Mouse (Mus musculus) brain, embryonic 14.5 days (tissue): ENCODE data around the gene Tbc1d10b. TPM values are rescaled to one million over a fixed set of nuclear protein-coding genes. Genes with fewer than 3 reads are reported as not detected.

Experiments used
- DNase-seq: peaks from one replicate; pipeline ENCODE4 v3.0.0-alpha.2; 2011; ENCODE audit warnings: low read depth
- CTCF ChIP-seq: fragments of 200-500 bp; IDR thresholded peaks from 2 replicates; pipeline ENCODE4 v1.5.1; 2012; ENCODE audit warnings: inconsistent platforms, mild to moderate bottlenecking, moderate library complexity, borderline replicate concordance; ENCODE audit not compliant: insufficient read depth, insufficient read length; ENCODE audit errors: extremely low read depth
- POLR2A ChIP-seq: fragments of 200-500 bp; IDR thresholded peaks from 2 replicates; pipeline ENCODE4 v1.6.1; 2012; ENCODE audit warnings: mild to moderate bottlenecking, inconsistent platforms, borderline replicate concordance; ENCODE audit not compliant: poor library complexity, insufficient read depth, insufficient read length, severe bottlenecking; ENCODE audit errors: extremely low read depth
- polyA plus RNA-seq: library from polyadenylated mRNA; depleted of rRNA; stranded (reverse); fragments of >200 nt; gene quantifications from 2 replicates; pipeline ENCODE4 v1.2.3, GENCODE M21; 2012; rRNA removed

Gene Tbc1d10b
- polyA plus RNA-seq, 1 experiment: 66.1 TPM

DNA sequence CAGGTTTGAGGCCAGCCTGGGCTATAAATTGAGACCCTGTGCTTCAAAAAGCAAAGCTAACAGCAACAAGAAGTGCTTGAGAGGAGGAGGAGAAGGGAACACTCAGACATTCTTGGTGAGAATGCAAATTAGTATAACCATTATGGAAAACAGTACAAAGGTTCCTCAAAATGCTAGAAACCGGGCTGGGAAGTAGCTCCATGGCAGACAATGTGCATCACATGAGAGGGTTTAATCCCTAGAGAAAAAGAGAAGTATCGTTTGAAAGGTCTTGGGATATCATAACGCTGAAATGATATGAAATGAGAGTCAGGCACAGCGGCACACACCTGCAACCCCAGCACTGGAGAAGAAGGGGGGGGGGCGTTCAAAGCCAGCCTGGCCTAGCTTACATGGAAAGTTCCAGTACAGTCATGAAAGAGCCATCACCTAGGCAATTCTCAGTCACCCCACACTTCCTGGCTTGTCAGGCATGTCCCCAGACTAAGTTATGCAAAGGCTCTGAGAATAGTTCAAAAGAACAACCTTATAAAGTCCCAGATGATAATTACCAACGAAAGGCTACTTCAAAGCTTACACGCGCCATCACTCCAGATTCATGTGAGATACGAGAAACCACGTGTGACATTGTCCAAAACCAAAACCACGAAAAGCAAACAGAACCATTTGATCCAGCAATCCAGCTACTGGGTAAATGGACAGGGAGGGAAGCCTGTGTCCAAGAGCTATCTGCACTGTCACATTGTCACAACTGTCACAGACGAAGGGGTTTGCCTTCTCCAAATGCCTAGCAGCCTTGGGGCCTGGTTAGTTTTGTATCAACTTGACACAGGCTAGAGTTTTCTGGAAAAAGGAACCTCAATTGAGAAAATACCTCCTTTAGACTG lies 42.4 kb downstream of the Tbc1d10b start:
- DNase-seq: no peak
- TF ChIP-seq CTCF: no peak
- no peak for TF ChIP-seq POLR2A

DNA sequence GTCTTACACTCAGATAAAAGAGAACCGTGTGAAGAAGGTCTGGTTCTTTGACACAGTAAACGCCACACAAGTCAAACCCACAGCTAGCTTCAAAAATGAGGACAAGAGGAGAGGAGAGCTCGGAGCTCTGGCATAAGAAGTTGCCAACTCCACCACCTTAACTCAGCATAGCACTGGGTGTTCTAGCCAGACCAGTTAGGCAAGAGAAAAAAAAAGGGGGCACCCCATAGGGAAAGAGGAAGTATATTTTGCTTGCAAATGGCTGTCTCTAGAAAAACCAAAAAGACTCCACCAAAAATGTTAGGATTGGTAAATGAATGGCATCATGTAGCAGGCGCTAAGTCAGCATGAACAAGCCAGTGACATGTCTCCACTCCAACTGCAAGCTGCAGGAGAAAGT lies 44.3 kb downstream of the Tbc1d10b start:
- no peak for DNase-seq
- no peak for TF ChIP-seq CTCF
- no peak for TF ChIP-seq POLR2A

DNA sequence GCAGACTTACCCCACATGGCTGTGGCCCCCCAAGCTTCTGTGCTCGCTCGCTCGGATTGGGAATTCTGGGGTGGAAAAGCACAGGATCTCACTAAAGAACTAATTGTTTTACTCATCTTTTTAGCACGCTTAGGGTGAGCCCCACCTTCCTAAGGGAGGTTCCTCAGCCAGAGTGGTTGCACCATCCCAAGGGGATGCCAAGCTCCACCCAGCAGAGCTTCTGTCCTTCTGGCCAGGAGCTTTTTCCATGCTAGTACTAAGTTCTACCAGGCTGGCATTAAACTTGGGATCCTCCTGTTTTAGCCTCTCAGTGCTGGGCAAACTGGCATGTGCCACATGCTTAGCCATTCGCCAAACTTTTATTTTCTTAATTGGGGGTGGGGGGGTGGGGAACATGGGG lies 45.7 kb downstream of the Tbc1d10b start:
- no peak for TF ChIP-seq CTCF
- TF ChIP-seq POLR2A: no peak
- DNase-seq: no peak

DNA sequence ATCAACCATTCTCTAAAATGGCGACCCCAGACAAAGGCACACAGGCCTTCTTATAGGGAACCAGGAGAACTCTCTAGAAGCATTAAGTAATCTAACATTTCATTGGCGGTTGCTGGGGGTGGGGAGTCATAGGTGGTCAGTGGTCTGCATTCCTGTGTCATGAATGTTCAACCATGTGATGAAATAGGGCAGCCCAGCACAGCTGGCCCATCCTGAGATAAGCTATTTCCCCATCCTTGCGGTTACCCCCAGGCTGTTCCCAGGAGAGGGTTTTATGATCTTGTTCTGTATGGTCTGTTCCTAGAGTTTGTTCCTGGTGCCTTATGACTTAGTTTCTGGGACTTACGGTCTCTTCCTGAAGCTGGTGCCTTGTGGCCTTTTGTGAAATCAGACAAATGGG lies 50.7 kb downstream of the Tbc1d10b start:
- no peak for DNase-seq
- TF ChIP-seq CTCF (no peak), POLR2A (no peak)

DNA sequence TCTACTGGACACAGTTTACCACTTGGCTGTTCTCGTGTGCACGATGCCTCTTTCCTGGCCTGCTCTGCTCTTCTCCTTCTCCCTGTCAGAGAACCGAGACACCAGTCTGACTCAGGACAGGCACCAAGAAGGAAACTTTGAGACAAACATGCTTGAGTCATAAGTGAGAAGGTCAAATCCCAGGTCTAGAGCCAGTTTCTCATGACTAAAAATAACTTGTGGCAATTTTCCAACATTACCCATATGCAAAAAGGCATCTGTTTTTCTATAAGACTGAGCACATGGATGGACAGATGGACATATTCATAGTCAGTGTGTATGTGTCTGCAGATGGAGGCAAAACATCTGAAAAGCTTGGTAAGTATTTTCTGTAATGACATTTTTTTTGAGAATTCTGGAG lies 54.8 kb downstream of the Tbc1d10b start:
- DNase-seq: no peak

DNA sequence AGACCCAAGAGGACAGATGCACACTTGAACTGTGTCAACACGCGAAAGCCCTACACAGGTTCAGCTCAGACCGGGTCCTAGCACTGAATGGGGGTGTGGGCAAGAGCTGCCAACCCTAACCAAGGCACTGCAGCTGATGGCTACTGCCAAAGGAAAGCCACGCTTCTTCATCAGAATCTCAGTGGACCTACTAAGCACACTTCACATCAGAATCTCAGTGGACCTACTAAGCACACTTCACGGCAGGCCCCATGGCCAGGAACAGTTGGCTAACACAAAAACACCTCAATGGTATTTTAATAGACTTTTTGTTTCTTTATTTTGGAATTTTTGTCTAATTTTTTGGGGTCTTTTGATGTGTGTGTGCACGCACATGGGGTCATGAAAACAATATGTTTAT lies 55.8 kb downstream of the Tbc1d10b start:
- TF ChIP-seq POLR2A (no peak), CTCF (no peak)
- DNase-seq: no peak

More for the DNA sequence above, 54.8 kb downstream of the Tbc1d10b start:
- TF ChIP-seq CTCF: no peak
- no peak for TF ChIP-seq POLR2A

DNA sequence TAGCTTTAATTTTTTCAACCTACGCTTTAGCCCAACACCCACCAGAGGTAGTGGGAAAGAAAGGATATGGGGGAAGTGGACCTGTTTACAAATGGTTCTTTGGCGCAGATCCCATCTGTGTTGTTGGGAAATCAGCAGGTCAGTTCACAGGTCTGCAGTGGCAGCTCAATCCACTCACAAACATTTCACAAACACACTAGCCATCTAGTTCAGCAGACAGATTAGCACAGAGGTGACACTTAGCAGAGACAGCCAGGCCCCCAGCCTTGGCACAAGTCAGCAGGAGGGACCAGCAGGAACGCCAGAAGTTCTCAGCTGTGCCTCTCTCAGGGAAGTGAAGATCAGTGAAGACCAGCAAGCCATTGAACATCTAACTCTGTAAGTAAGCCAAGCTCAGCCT lies 60.4 kb downstream of the Tbc1d10b start:
- no peak for DNase-seq
- TF ChIP-seq POLR2A (no peak), CTCF (no peak)

Other genes with a start within 250 kb of the Tbc1d10b start
- 153 and 166 TPM in 2 replicates for gene Cdipt, start 232.6 kb downstream of the Tbc1d10b start, polyA plus RNA-seq
- gene Cdiptos, start 232.4 kb downstream of the Tbc1d10b start, polyA plus RNA-seq: 0.59 and 1.0 TPM in 2 replicates
- 3.5 and 4.3 TPM in 2 replicates for gene Mvp, start 193.8 kb downstream of the Tbc1d10b start, polyA plus RNA-seq
- gene Pagr1b, start 192.0 kb downstream of the Tbc1d10b start, polyA plus RNA-seq: 1.0 and 1.2 TPM in 2 replicates
- gene Pagr1a, start 191.1 kb downstream of the Tbc1d10b start, polyA plus RNA-seq: 13.0 and 24.4 TPM in 2 replicates
- 77.9 and 87.6 TPM in 2 replicates for gene Gm42742, start 187.4 kb downstream of the Tbc1d10b start, polyA plus RNA-seq
- gene Prrt2, start 187.3 kb downstream of the Tbc1d10b start, polyA plus RNA-seq: 71.4 and 81.2 TPM in 2 replicates
- gene Maz, start 181.4 kb downstream of the Tbc1d10b start, polyA plus RNA-seq: 350 and 352 TPM in 2 replicates
- 25.5 and 42.0 TPM in 2 replicates for gene Kif22, start 166.0 kb downstream of the Tbc1d10b start, polyA plus RNA-seq
- gene Zg16, start 121.1 kb downstream of the Tbc1d10b start, polyA plus RNA-seq: 0.21 TPM in 1 of 2 replicates, not detected in the other
- gene AI467606, start 117.1 kb downstream of the Tbc1d10b start, polyA plus RNA-seq: 1.5 and 2.1 TPM in 2 replicates
- gene Qprt, start 86.2 kb downstream of the Tbc1d10b start, polyA plus RNA-seq: 0.75 and 0.76 TPM in 2 replicates
- gene Spn, start 70.6 kb downstream of the Tbc1d10b start, polyA plus RNA-seq: 0.09 and 0.10 TPM in 2 replicates
- gene Cd2bp2, start 12.4 kb downstream of the Tbc1d10b start, polyA plus RNA-seq: 108 and 117 TPM in 2 replicates
- 5.8 and 8.9 TPM in 2 replicates for gene Mylpf, start 422 bp upstream of the Tbc1d10b start, polyA plus RNA-seq
- gene Zfp553, start 24.6 kb upstream of the Tbc1d10b start, polyA plus RNA-seq: 38.5 and 38.9 TPM in 2 replicates
- 19.4 and 22.6 TPM in 2 replicates for gene Sept1, start 24.7 kb upstream of the Tbc1d10b start, polyA plus RNA-seq
- gene Zfp771, start 35.8 kb upstream of the Tbc1d10b start, polyA plus RNA-seq: 88.1 and 118 TPM in 2 replicates
- gene Dctpp1, start 52.2 kb upstream of the Tbc1d10b start, polyA plus RNA-seq: 82.3 and 131 TPM in 2 replicates
- 21.5 and 28.6 TPM in 2 replicates for gene Sephs2, start 65.6 kb upstream of the Tbc1d10b start, polyA plus RNA-seq
- gene Itgal, start 87.8 kb upstream of the Tbc1d10b start, polyA plus RNA-seq: 0.47 and 0.49 TPM in 2 replicates
- 44.6 and 50.5 TPM in 2 replicates for gene Zfp768, start 137.1 kb upstream of the Tbc1d10b start, polyA plus RNA-seq
- 7.6 and 7.8 TPM in 2 replicates for gene Zfp747, start 167.6 kb upstream of the Tbc1d10b start, polyA plus RNA-seq
- gene 9130019O22Rik, start 178.7 kb upstream of the Tbc1d10b start, polyA plus RNA-seq: 4.5 and 4.9 TPM in 2 replicates
- gene E430018J23Rik, start 185.2 kb upstream of the Tbc1d10b start, polyA plus RNA-seq: 8.9 and 11.0 TPM in 2 replicates
- gene Zfp764, start 198.4 kb upstream of the Tbc1d10b start, polyA plus RNA-seq: 4.4 and 5.5 TPM in 2 replicates
- gene Zfp688, start 213.6 kb upstream of the Tbc1d10b start, polyA plus RNA-seq: 21.0 and 28.2 TPM in 2 replicates
- 14.0 and 14.5 TPM in 2 replicates for gene Zfp689, start 240.7 kb upstream of the Tbc1d10b start, polyA plus RNA-seq